Mouse (Mus musculus) forebrain, embryonic 16.5 days (tissue): ENCODE results near the gene Gm5737. TPM values are rescaled to one million over a fixed set of nuclear protein-coding genes. Genes with fewer than 3 reads are reported as not detected.
A peak's percentile ranks its signal among the peaks of the same experiment; 100 is the strongest.

Source experiments
- ATAC-seq: fragments of 200-750 bp; cut with Nextera tagmentation; 2 replicates; pipeline ENCODE4 v1.8.0; 2017; ENCODE audit warnings: mild to moderate bottlenecking, moderate library complexity
- H3K27ac ChIP-seq: fragments of 300-500 bp; sonication (generic); 2 replicates; pipeline ENCODE4 v1.5.1; 2014; ENCODE audit warnings: low read length, control low read depth
- H3K27me3 ChIP-seq: fragments of 300-500 bp; sonication (generic); replicated peaks from 2 replicates; pipeline ENCODE4 v1.6.1; 2014; ENCODE audit warnings: low read length; ENCODE audit not compliant: control insufficient read depth, insufficient read depth
- H3K36me3 ChIP-seq: fragments of 300-500 bp; sonication (generic); 2 replicates; pipeline ENCODE4 v1.6.1; 2014; ENCODE audit not compliant: control insufficient read depth, insufficient read depth
- H3K4me1 ChIP-seq: fragments of 300-500 bp; sonication (generic); replicated peaks from 2 replicates; pipeline ENCODE4 v1.6.1; 2014; ENCODE audit warnings: low read length; ENCODE audit not compliant: control insufficient read depth, insufficient read depth
- H3K4me2 ChIP-seq: fragments of 300-500 bp; sonication (generic); 2 replicates; pipeline ENCODE4 v1.6.1; 2014; ENCODE audit warnings: mild to moderate bottlenecking, low read length, control low read depth
- H3K4me3 ChIP-seq: fragments of 300-500 bp; sonication (generic); replicated peaks from 2 replicates; pipeline ENCODE4 v1.5.1; 2014; ENCODE audit warnings: mild to moderate bottlenecking, low read length, control low read depth
- H3K9ac ChIP-seq: fragments of 300-500 bp; sonication (generic); replicated peaks from 2 replicates; pipeline ENCODE4 v1.6.1; 2014; ENCODE audit warnings: low read depth, low read length, control low read depth
- H3K9me3 ChIP-seq: fragments of 300-500 bp; sonication (generic); 2 replicates; pipeline ENCODE4 v1.6.1; 2016; ENCODE audit warnings: low read length; ENCODE audit not compliant: control insufficient read depth
- WGBS: fragments of 180-500 bp; shearing (Covaris S2); extraction: QIAGEN DNeasy Blood & Tissue Kit; methylation state at CpG from one replicate; pipeline ENCODE4 v1.1.7; 2014; 5-methylcytosine and 5-hydroxymethylcytosine counted together
- polyA plus RNA-seq: library from polyadenylated mRNA; unstranded; fragments of >200 nt; fragmentation: Nextera tagmentation; extraction: Ambion mirVana; gene quantifications from 2 replicates; pipeline ENCODE4 v1.2.1, GENCODE M21; 2015

Gene Gm5737
- polyA plus RNA-seq, 1 experiment from 2014 or later: not detected

- Histone ChIP-seq H3K9ac (no peak overlapping the region), H3K4me2 (no peak overlapping the region), H3K9me3 (no peaks in the 10 kb centered on the region), H3K4me3 (no peak overlapping the region), H3K27me3 (no peaks in the 10 kb centered on the region), H3K27ac (no peak overlapping the region), H3K4me1 (no peaks in the 10 kb centered on the region), H3K36me3 (no peaks in the 10 kb centered on the region)
- WGBS: 21% methylated on average over 5 of the region's 5 CpGs
- ATAC-seq: peak; percentile 69
These were observed 11.1 kb downstream of the Gm5737 start for GRCm38 (mm10) chr7:120823248-120823647.

- H3K27me3 ChIP-seq: peaks cover 8% of the 10 kb centered on the region
- H3K4me2 ChIP-seq: no peak overlapping the region
- no peaks in the 10 kb centered on the region for H3K9me3 ChIP-seq
- no peak for ATAC-seq
- no peaks in the 10 kb centered on the region for H3K4me1 ChIP-seq
- H3K36me3 ChIP-seq: no peaks in the 10 kb centered on the region
- no peak overlapping the region for H3K9ac ChIP-seq
- 62% methylated on average over 2 of the region's 2 CpGs for WGBS
- no peak overlapping the region for H3K4me3 ChIP-seq
- no peak overlapping the region for H3K27ac ChIP-seq
These were observed 12.9 kb downstream of the Gm5737 start for GRCm38 (mm10) chr7:120825097-120825496.

- Histone ChIP-seq H3K9ac (no peak overlapping the region), H3K36me3 (no peaks in the 10 kb centered on the region), H3K9me3 (no peaks in the 10 kb centered on the region), H3K4me1 (peaks cover 9% of the 10 kb centered on the region), H3K27ac (no peak overlapping the region), H3K27me3 (peaks cover 9% of the 10 kb centered on the region), H3K4me3 (no peak overlapping the region), H3K4me2 (no peak overlapping the region)
- no peak for ATAC-seq
- 7% methylated on average over 3 of the region's 3 CpGs for WGBS
These were observed 14.2 kb downstream of the Gm5737 start for GRCm38 (mm10) chr7:120826408-120826807.

- Histone ChIP-seq H3K9me3 (no peaks in the 10 kb centered on the region), H3K4me3 (peak overlapping the region; percentile 64), H3K4me1 (peaks cover 14% of the 10 kb centered on the region), H3K36me3 (no peaks in the 10 kb centered on the region), H3K27me3 (peaks cover 10% of the 10 kb centered on the region), H3K9ac (peak overlapping the region; percentile 71), H3K27ac (peak overlapping the region; percentile 30; the same call in 1 of the 2 replicates), H3K4me2 (peak overlapping the region; percentile 90)
- ATAC-seq: 0 out of 2 replicates have a peak, but pooled peaks have one; percentile 4
- WGBS: 1% methylated on average over 46 of the region's 46 CpGs
These were observed 18.5 kb downstream of the Gm5737 start for GRCm38 (mm10) chr7:120830431-120831381.

- peaks cover 16% of the 10 kb centered on the region for H3K4me1 ChIP-seq
- H3K27me3 ChIP-seq: peaks cover 9% of the 10 kb centered on the region
- H3K36me3 ChIP-seq: no peaks in the 10 kb centered on the region
- H3K9me3 ChIP-seq: no peaks in the 10 kb centered on the region
- peak overlapping the region; percentile 51 for H3K27ac ChIP-seq
- ATAC-seq: no peak
- 44% methylated on average over 6 of the region's 6 CpGs for WGBS
- H3K4me2 ChIP-seq: peak overlapping the region; percentile 62
- H3K9ac ChIP-seq: peak overlapping the region; percentile 28
- H3K4me3 ChIP-seq: peak overlapping the region; percentile 51
These were observed 22.3 kb downstream of the Gm5737 start for GRCm38 (mm10) chr7:120834426-120834825.

GRCm38 (mm10) chr7:120834863-120835372 is 22.8 kb downstream of the Gm5737 start:
- peak overlapping the region; percentile 28 for H3K9ac ChIP-seq
- H3K4me3 ChIP-seq: peak overlapping the region; percentile 51
- WGBS: 4% methylated on average over 14 of the region's 14 CpGs
- no peaks in the 10 kb centered on the region for H3K36me3 ChIP-seq
- ATAC-seq: peak; percentile 88
- H3K9me3 ChIP-seq: no peaks in the 10 kb centered on the region
- peak overlapping the region; percentile 51 for H3K27ac ChIP-seq
- H3K4me2 ChIP-seq: peak overlapping the region; percentile 62
- H3K27me3 ChIP-seq: peaks cover 4% of the 10 kb centered on the region
- H3K4me1 ChIP-seq: peaks cover 16% of the 10 kb centered on the region

- peaks cover 11% of the 10 kb centered on the region for H3K4me1 ChIP-seq
- peak overlapping the region; percentile 62 for H3K4me2 ChIP-seq
- H3K9me3 ChIP-seq: no peaks in the 10 kb centered on the region
- WGBS: under 1% methylated on average over 41 of the region's 41 CpGs
- peak overlapping the region; percentile 55 for H3K9ac ChIP-seq
- peak overlapping the region; percentile 51 for H3K4me3 ChIP-seq
- peak; percentile 88 for ATAC-seq
- peak overlapping the region; percentile 68 for H3K27ac ChIP-seq
- no peaks in the 10 kb centered on the region for H3K36me3 ChIP-seq
- peaks cover 2% of the 10 kb centered on the region; the same call in 1 of the 2 replicates for H3K27me3 ChIP-seq
These were observed 23.5 kb downstream of the Gm5737 start for GRCm38 (mm10) chr7:120835449-120836359.

- H3K36me3 ChIP-seq: no peaks in the 10 kb centered on the region
- peak overlapping the region; percentile 55 for H3K9ac ChIP-seq
- no peaks in the 10 kb centered on the region for H3K9me3 ChIP-seq
- peaks cover 2% of the 10 kb centered on the region; the same call in 1 of the 2 replicates for H3K27me3 ChIP-seq
- no peak for ATAC-seq
- H3K4me1 ChIP-seq: peaks cover 7% of the 10 kb centered on the region
- 3% methylated on average over 12 of the region's 12 CpGs for WGBS
- peak overlapping the region; percentile 59 for H3K4me2 ChIP-seq
- H3K4me3 ChIP-seq: peak overlapping the region; percentile 51
- H3K27ac ChIP-seq: peak overlapping the region; percentile 64
These were observed 24.2 kb downstream of the Gm5737 start for GRCm38 (mm10) chr7:120836361-120836760.
